Comparison of ENCODE assay signal across 20 mouse cellular contexts in the genomic region with DNA sequence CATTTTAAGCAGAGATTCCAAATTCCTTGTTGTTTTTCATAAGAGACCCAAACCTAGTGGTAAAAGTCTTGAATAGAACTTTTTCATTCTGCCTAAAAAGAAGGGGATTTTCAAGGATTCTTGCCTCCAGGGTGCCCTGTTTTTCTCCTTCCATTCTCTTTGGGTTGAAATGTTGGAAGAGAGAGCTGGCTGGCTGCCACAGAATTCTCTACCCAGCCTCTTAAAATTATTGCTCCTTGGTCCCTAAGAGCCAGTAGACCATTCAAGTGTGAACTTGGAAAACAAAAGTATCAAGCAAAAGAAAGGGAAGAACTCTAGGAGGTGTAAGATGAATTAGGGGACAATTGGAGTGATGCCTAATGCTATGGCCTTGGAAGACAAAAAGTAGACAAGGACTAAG.
A peak's percentile ranks its signal among the peaks of the same experiment; 100 is the strongest.
DNase-seq lines count a peak whose midpoint lies in the region; ATAC-seq and TF ChIP-seq lines count a peak whose summit lies in the region.
"Had no signal": no experiment of that assay in that cellular context is flagged by ENCODE, and none has a peak within 500 bp of the region (broad histone marks: within the 10 kb centered on the region; RNA-seq: fewer than 3 reads in every experiment).

No protein-coding gene starts in this region.

- no peak overlapping the region for H3K9ac ChIP-seq in embryonic facial prominence, embryonic 14.5 days (ENCODE audit: low read depth, low read length)
- no peak overlapping the region for H3K9ac ChIP-seq in lung, embryonic 14.5 days
- H3K9ac ChIP-seq: embryonic facial prominence, embryonic 13.5 days; forebrain, embryonic 15.5 days; heart, embryonic 15.5 days; hindbrain, embryonic 14.5 days had no signal

- H3K4me1 ChIP-seq in embryonic facial prominence, embryonic 14.5 days (ENCODE audit: control insufficient read depth, insufficient read depth, low read length): no peaks in the 10 kb centered on the region
- H3K4me1 ChIP-seq in embryonic facial prominence, embryonic 10.5 days: no peaks in the 10 kb centered on the region
- H3K4me1 ChIP-seq in lung, embryonic 14.5 days (ENCODE audit: insufficient read depth): no peaks in the 10 kb centered on the region
- H3K4me1 ChIP-seq: embryonic facial prominence, embryonic 13.5 days; forebrain, embryonic 15.5 days; heart, embryonic 15.5 days had no signal

- H3K27me3 ChIP-seq in embryonic facial prominence, embryonic 14.5 days (replicated peaks; ENCODE audit: control insufficient read depth, insufficient read depth, low read length): no peaks in the 10 kb centered on the region
- H3K27me3 ChIP-seq in embryonic facial prominence, embryonic 10.5 days (replicated peaks; ENCODE audit: low read depth, poor library complexity, severe bottlenecking): no peaks in the 10 kb centered on the region
- no peaks in the 10 kb centered on the region for H3K27me3 ChIP-seq in lung, embryonic 14.5 days (ENCODE audit: insufficient read depth, low read length)
- H3K27me3 ChIP-seq: embryonic facial prominence, embryonic 13.5 days; forebrain, embryonic 15.5 days; heart, embryonic 15.5 days had no signal

- no peak for ATAC-seq in embryonic facial prominence, embryonic 14.5 days (ENCODE audit: low read depth)
- no peak for ATAC-seq in lung, embryonic 14.5 days (ENCODE audit: insufficient read depth)
- no peak for ATAC-seq in megakaryocyte-erythroid progenitor cell, adult 5-6 weeks (replicated peaks; ENCODE audit: low FRiP score, low TSS enrichment, poor library complexity, severe bottlenecking)
- ATAC-seq: forebrain, embryonic 15.5 days; inflammation-experienced regulatory T-cells, adult 6 months had no signal

- no peaks in the 10 kb centered on the region for H3K9me3 ChIP-seq in embryonic facial prominence, embryonic 14.5 days (ENCODE audit: control insufficient read depth, low read length)
- H3K9me3 ChIP-seq in embryonic facial prominence, embryonic 10.5 days: no peaks in the 10 kb centered on the region
- no peaks in the 10 kb centered on the region for H3K9me3 ChIP-seq in lung, embryonic 14.5 days (ENCODE audit: low read depth, low read length)
- H3K9me3 ChIP-seq: embryonic facial prominence, embryonic 13.5 days; forebrain, embryonic 15.5 days; heart, embryonic 15.5 days had no signal

- DNase-seq in embryonic facial prominence, embryonic 14.5 days (ENCODE audit: low spot score): peak; percentile 3
- DNase-seq in embryonic facial prominence, embryonic 10.5 days (ENCODE audit: low spot score): no peak
- peak; percentile 2 for DNase-seq in lung, embryonic 14.5 days
- DNase-seq in lung, adult 18-20 months: no peak
- DNase-seq in kidney, adult 9 months: peak; percentile 50
- no peak for DNase-seq in embryo, embryonic 9.5 days (ENCODE audit: extremely low spot score)
- DNase-seq: adrenal gland, postnatal 36 days; B cell, adult 2 months; cerebellum, adult 8-10 months; heart, postnatal 36 days; lung, postnatal 10 days; right cerebral cortex, postnatal 4 days; thymus, adult 2 months had no signal

- TF ChIP-seq CTCF in lung, embryonic 14.5 days (IDR thresholded peaks at IDR 0.05; ENCODE audit: low read depth): no peak

- H3K4me3 ChIP-seq in embryonic facial prominence, embryonic 14.5 days (ENCODE audit: low read depth, low read length): no peak overlapping the region
- H3K4me3 ChIP-seq in embryonic facial prominence, embryonic 10.5 days: no peak overlapping the region
- H3K4me3 ChIP-seq in lung, embryonic 14.5 days (ENCODE audit: low read depth, low read length): no peak overlapping the region
- H3K4me3 ChIP-seq: embryonic facial prominence, embryonic 13.5 days; forebrain, embryonic 15.5 days; heart, embryonic 15.5 days had no signal

- no peak overlapping the region for H3K4me2 ChIP-seq in embryonic facial prominence, embryonic 14.5 days (ENCODE audit: low read depth, low read length)
- H3K4me2 ChIP-seq in lung, embryonic 14.5 days: no peak overlapping the region
- H3K4me2 ChIP-seq: embryonic facial prominence, embryonic 13.5 days; forebrain, embryonic 15.5 days; heart, embryonic 15.5 days; hindbrain, embryonic 14.5 days; midbrain, embryonic 11.5 days had no signal

- H3K27ac ChIP-seq in embryonic facial prominence, embryonic 14.5 days (replicated peaks; ENCODE audit: low read depth, low read length): no peak overlapping the region
- no peak overlapping the region for H3K27ac ChIP-seq in embryonic facial prominence, embryonic 10.5 days (replicated peaks)
- no peak overlapping the region for H3K27ac ChIP-seq in lung, embryonic 14.5 days (ENCODE audit: low read depth)
- H3K27ac ChIP-seq: embryonic facial prominence, embryonic 13.5 days; forebrain, embryonic 15.5 days; heart, embryonic 15.5 days; hindbrain, embryonic 14.5 days had no signal

- H3K36me3 ChIP-seq in embryonic facial prominence, embryonic 14.5 days (ENCODE audit: control insufficient read depth, insufficient read depth, low read length): no peaks in the 10 kb centered on the region
- H3K36me3 ChIP-seq in embryonic facial prominence, embryonic 10.5 days (replicated peaks): no peaks in the 10 kb centered on the region
- H3K36me3 ChIP-seq in lung, embryonic 14.5 days (ENCODE audit: insufficient read depth): no peaks in the 10 kb centered on the region
- H3K36me3 ChIP-seq: embryonic facial prominence, embryonic 13.5 days; forebrain, embryonic 15.5 days; heart, embryonic 15.5 days had no signal

Comparison
In these comparisons a context has a peak if more than half of its experiments do, and no peak if none do; other contexts are left out.
1. DNase-seq: peak in embryonic facial prominence, embryonic 14.5 days (single experiment), lung, embryonic 14.5 days (single experiment) and kidney, adult 9 months (single experiment); none in embryonic facial prominence, embryonic 10.5 days (single experiment), lung, adult 18-20 months (0 of 2) and embryo, embryonic 9.5 days (single experiment).